Mouse (Mus musculus) liver, embryonic 14.5 days (tissue): ENCODE measurements at regions not wholly inside any gene's neighbourhood (a gene's known extent, or its start where the extent isn't known, plus 50 kb on each side); places are given as distances from the start of the nearest gene placed in this dataset.

Experiments
- ATAC-seq: fragments of 200-750 bp; cut with Nextera tagmentation; 2 replicates; pipeline ENCODE4 v1.8.0; 2017; ENCODE audit warnings: moderate number of reproducible peaks, mild to moderate bottlenecking, moderate library complexity; ENCODE audit not compliant: insufficient read depth
- DNase-seq, 3 experiments: peaks; one replicate each; pipeline ENCODE4 v3.0.0-alpha.2; 2012 to 2013; ENCODE audit warnings: low read depth in 3 of 3, low spot score in 3 of 3
- H3K27ac ChIP-seq: fragments of 300-500 bp; sonication (generic); 2 replicates; pipeline ENCODE4 v1.5.1; 2014; ENCODE audit warnings: moderate library complexity, mild to moderate bottlenecking, control low read depth, inconsistent platforms
- H3K27me3 ChIP-seq: fragments of 300-500 bp; sonication (generic); 2 replicates; pipeline ENCODE4 v1.6.1; 2014; ENCODE audit warnings: mild to moderate bottlenecking, low read length, moderate library complexity; ENCODE audit not compliant: control insufficient read depth, insufficient read depth
- H3K36me3 ChIP-seq: fragments of 300-500 bp; sonication (generic); replicated peaks from 2 replicates; pipeline ENCODE4 v1.6.1; 2014; ENCODE audit warnings: low read depth; ENCODE audit not compliant: control insufficient read depth, insufficient read depth
- H3K4me1 ChIP-seq, 2 experiments: fragments of 200-500 bp in 1 of 2; fragments of 300-500 bp in 1 of 2; sonication (generic) in 1 of 2; replicated peaks; 2 replicates each; pipeline ENCODE4 v1.6.1; 2012 to 2014; ENCODE audit warnings: antibody characterized with exemption in 1 of 2, inconsistent platforms in 1 of 2, low read length in 1 of 2; ENCODE audit not compliant: control insufficient read depth in 2 of 2, insufficient read depth in 2 of 2
- H3K4me2 ChIP-seq: fragments of 300-500 bp; sonication (generic); 2 replicates; pipeline ENCODE4 v1.6.1; 2014; ENCODE audit warnings: low read depth, mild to moderate bottlenecking, control low read depth, moderate library complexity
- H3K4me3 ChIP-seq, 2 experiments: fragments of 200-500 bp in 1 of 2; fragments of 300-500 bp in 1 of 2; sonication (generic) in 1 of 2; 2 replicates each; pipeline ENCODE4 v1.5.1; 2012 to 2014; ENCODE audit warnings: low read depth in 2 of 2, low read length in 2 of 2, mild to moderate bottlenecking in 2 of 2, control low read depth in 1 of 2, inconsistent platforms in 1 of 2, moderate library complexity in 1 of 2; ENCODE audit not compliant: insufficient read depth in 1 of 2
- H3K9ac ChIP-seq: fragments of 300-500 bp; sonication (generic); replicated peaks from 2 replicates; pipeline ENCODE4 v1.6.1; 2014; ENCODE audit warnings: mild to moderate bottlenecking, control low read depth, moderate library complexity
- H3K9me3 ChIP-seq: fragments of 300-500 bp; sonication (generic); 2 replicates; pipeline ENCODE4 v1.6.1; 2016; ENCODE audit warnings: low read length, mixed read lengths; ENCODE audit not compliant: control insufficient read depth
- CTCF ChIP-seq: IDR thresholded peaks from 2 replicates; pipeline ENCODE4 v1.5.1; 2016; ENCODE audit warnings: antibody characterized with exemption, low read depth, control low read depth
- EP300 ChIP-seq: IDR thresholded peaks from 2 replicates; pipeline ENCODE4 v1.6.1; 2016; ENCODE audit warnings: antibody characterized with exemption, low read depth
- WGBS: fragments of 180-500 bp; shearing (Covaris S2); extraction: QIAGEN DNeasy Blood & Tissue Kit; methylation state at CpG from one replicate; pipeline ENCODE4 v1.1.7; 2014; ENCODE audit not compliant: insufficient replicate concordance; 5-methylcytosine and 5-hydroxymethylcytosine counted together

- H3K9ac ChIP-seq = no peak overlapping the region
- no peak overlapping the region for H3K4me2 ChIP-seq
- WGBS = 55% methylated on average over 3 of the region's 3 CpGs
- TF ChIP-seq CTCF (no peak), EP300 (no peak)
- no peak overlapping the region for H3K4me3 ChIP-seq
- H3K4me1 ChIP-seq = peaks cover 0 to 3% of the 10 kb centered on the region in 2 experiments; a peak in 1 of 4 replicates
- H3K27ac ChIP-seq = no peak overlapping the region
- H3K9me3 ChIP-seq = no peaks in the 10 kb centered on the region
- ATAC-seq (no peak), DNase-seq (no peak)
- no peaks in the 10 kb centered on the region for H3K36me3 ChIP-seq
- no peaks in the 10 kb centered on the region for H3K27me3 ChIP-seq
These were observed 86.0 kb downstream of the Cdc7 start for GRCm38 (mm10) chr5:107050076-107050475.

GRCm38 (mm10) chr5:107051868-107052267, 87.7 kb downstream of the Cdc7 start:
- ATAC-seq (no peak), DNase-seq (no peak)
- no peak overlapping the region for H3K9ac ChIP-seq
- no peak overlapping the region for H3K4me3 ChIP-seq
- H3K4me2 ChIP-seq = no peak overlapping the region
- TF ChIP-seq CTCF = no peak
- no peak for TF ChIP-seq EP300
- no peaks in the 10 kb centered on the region for H3K36me3 ChIP-seq
- H3K27ac ChIP-seq = no peak overlapping the region
- peaks cover 0 to 4% of the 10 kb centered on the region in 2 experiments; a peak in 1 of 4 replicates for H3K4me1 ChIP-seq
- no peaks in the 10 kb centered on the region for H3K9me3 ChIP-seq
- 67% methylated on average over 10 of the region's 10 CpGs for WGBS
- H3K27me3 ChIP-seq = no peaks in the 10 kb centered on the region

GRCm38 (mm10) chr5:107054900-107055452, 90.9 kb downstream of the Cdc7 start:
- Histone ChIP-seq H3K27me3 (no peaks in the 10 kb centered on the region), H3K4me2 (no peak overlapping the region), H3K4me3 (no peak overlapping the region), H3K9ac (no peak overlapping the region), H3K27ac (no peak overlapping the region), H3K36me3 (no peaks in the 10 kb centered on the region), H3K4me1 (peaks cover 0 to 2% of the 10 kb centered on the region in 2 experiments; a peak in 1 of 4 replicates), H3K9me3 (no peaks in the 10 kb centered on the region)
- 21% methylated on average over 6 of the region's 6 CpGs for WGBS
- TF ChIP-seq CTCF (no peak), EP300 (no peak)
- ATAC-seq = no peak
- no peak for DNase-seq

GRCm38 (mm10) chr5:107055455-107055854, 91.3 kb downstream of the Cdc7 start:
- no peaks in the 10 kb centered on the region for H3K27me3 ChIP-seq
- ATAC-seq (no peak), DNase-seq (no peak)
- H3K4me2 ChIP-seq = no peak overlapping the region
- TF ChIP-seq EP300 (no peak), CTCF (no peak)
- H3K9me3 ChIP-seq = no peaks in the 10 kb centered on the region
- H3K4me1 ChIP-seq = peaks cover 0 to 2% of the 10 kb centered on the region in 2 experiments; a peak in 1 of 4 replicates
- H3K4me3 ChIP-seq = no peak overlapping the region
- no peak overlapping the region for H3K9ac ChIP-seq
- 48% methylated on average over 3 of the region's 3 CpGs for WGBS
- H3K36me3 ChIP-seq = no peaks in the 10 kb centered on the region
- H3K27ac ChIP-seq = no peak overlapping the region
